Mouse (Mus musculus) neutrophil, adult 5-6 weeks (primary cell): Measurements from ENCODE around the gene Mfsd9. TPM values are rescaled to one million over a fixed set of nuclear protein-coding genes. Genes with fewer than 3 reads are reported as not detected.
"Not testable (repeated sequence)": the region's sequence is repeated elsewhere in the genome, so short reads cannot be mapped to it uniquely, and the experiment has no call there.

Experiments used
- ATAC-seq: fragments of 151-379, 151-347 bp; 2 replicates; pipeline ENCODE4 v1.8.0; 2017; ENCODE audit warnings: mild to moderate bottlenecking, moderate TSS enrichment; ENCODE audit not compliant: insufficient number of reproducible peaks, poor library complexity, low FRiP score, severe bottlenecking; ENCODE audit errors: extremely low read depth
- total RNA-seq: library from RNA; stranded (forward); fragments of 200-1000 nt; gene quantifications from 2 replicates; pipeline ENCODE4 v1.2.3, GENCODE M21; 2017

The Mfsd9 gene
- total RNA-seq, 1 experiment from 2014 or later = 3.0 TPM

DNA sequence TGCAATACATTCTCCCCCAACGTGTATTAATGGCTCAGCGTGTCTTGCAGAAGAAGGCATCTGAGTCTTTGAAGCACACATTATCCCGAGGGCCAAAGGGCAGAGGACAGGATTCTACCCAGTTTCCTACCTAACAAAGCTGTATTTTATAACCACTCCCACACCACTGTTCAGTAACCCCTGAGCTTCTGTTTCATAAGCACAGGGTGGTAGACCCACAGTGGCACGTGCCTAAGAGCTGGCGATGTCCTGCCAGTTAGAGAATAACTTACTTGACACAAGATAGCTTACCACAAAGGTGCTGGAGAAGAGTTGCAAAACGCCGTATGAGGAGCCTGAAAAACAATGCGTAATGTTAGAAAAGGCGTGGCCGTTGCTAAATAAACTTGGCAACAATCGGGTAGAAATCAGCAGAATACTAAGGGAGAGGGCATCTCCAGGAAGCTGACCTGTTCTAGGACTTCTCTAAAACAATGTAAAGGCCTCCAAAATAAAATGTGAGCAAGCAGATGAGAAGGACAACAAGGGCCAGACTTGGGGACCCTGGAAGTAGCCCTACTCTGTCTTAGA lies 4.5 kb downstream of the Mfsd9 start:
- no peak for ATAC-seq

- ATAC-seq = no peak
These were observed 6.2 kb downstream of the Mfsd9 start for GRCm38 (mm10) chr1:40784306-40784705.

GRCm38 (mm10) chr1:40783450-40783849 lies 7.0 kb downstream of the Mfsd9 start:
- ATAC-seq = no peak

GRCm38 (mm10) chr1:40776763-40777162 lies 13.7 kb downstream of the Mfsd9 start:
- no peak for ATAC-seq

GRCm38 (mm10) chr1:40776102-40776501 lies 14.4 kb downstream of the Mfsd9 start:
- ATAC-seq = no peak

- no peak for ATAC-seq
These were observed 16.4 kb downstream of the Mfsd9 start for GRCm38 (mm10) chr1:40774040-40774439.

DNA sequence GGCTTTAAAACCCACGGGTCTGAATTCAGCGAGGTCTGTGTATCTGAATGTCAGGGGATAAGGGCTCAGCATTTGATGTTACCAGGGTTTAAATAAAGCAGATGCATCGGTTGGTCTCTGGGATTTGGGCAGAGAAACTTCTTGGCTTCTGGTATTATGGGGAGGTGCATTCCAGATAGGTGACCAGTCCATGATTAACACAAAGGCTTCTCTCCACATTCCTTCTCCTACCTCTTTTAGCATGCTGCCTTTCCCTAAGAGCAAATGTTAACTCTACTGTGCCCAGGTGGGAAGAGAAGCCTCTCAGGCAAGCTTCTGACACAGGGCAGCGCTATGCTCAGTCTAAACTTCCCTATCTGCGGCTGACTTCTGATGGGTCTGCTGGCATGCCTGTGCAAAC lies 17.3 kb downstream of the Mfsd9 start:
- no peak for ATAC-seq

- ATAC-seq = no peak
These were observed 19.1 kb downstream of the Mfsd9 start for GRCm38 (mm10) chr1:40771196-40771970.

DNA sequence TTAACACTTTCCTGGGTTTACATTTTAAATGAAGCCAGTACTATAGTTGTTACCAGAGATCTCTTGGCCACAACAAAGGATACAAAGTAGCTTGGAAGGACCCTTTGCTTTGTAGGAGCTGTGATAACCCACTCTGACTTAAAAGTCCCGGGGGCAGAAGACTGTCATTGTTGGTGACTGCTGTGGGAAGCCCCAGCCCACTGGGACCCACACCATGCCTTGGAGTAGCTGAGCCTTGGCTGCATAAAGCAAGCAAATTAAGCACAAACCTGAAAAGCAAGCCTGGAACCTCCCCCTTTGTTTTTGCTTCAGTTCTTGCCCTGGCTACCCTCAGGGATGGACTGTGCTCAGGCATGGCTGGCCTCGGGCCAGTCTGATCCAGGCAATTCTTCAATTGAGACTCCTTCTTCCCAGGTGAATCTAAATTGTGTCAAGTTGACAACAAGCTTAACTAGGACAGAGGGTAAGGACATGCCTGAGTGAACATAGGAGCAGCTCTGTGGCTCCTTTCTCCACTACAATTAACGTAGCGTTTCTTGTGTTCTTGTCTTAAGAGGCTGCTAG lies 21.1 kb downstream of the Mfsd9 start:
- no peak for ATAC-seq

- ATAC-seq = no peak
These were observed 21.9 kb downstream of the Mfsd9 start for GRCm38 (mm10) chr1:40768606-40769005.

DNA sequence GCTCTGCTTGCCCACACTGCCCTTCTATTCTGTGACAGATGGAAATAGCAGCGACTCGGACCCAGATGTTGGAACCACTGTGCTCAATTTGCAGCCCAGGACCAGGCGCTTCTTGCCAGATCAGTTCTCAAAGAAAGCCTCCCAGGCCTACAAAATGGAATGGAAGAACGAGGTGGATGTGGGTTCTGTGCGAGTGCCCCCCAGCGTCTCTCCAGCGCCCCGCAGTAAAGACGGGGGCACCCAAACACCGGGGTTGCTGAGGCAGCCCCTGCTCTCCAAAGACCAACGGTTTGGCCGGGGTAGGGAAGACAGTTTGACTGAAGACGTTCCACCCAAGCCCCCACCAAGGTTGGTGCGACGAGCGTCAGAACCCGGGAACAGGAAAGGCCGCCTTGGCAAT lies 22.9 kb downstream of the Mfsd9 start:
- no peak for ATAC-seq

GRCm38 (mm10) chr1:40765521-40765920 lies 25.0 kb downstream of the Mfsd9 start:
- ATAC-seq = no peak

GRCm38 (mm10) chr1:40764701-40765275 lies 25.7 kb downstream of the Mfsd9 start:
- no peak for ATAC-seq

GRCm38 (mm10) chr1:40764042-40764441 lies 26.4 kb downstream of the Mfsd9 start:
- no peak for ATAC-seq

GRCm38 (mm10) chr1:40759751-40760445 lies 30.6 kb downstream of the Mfsd9 start:
- ATAC-seq = no peak

DNA sequence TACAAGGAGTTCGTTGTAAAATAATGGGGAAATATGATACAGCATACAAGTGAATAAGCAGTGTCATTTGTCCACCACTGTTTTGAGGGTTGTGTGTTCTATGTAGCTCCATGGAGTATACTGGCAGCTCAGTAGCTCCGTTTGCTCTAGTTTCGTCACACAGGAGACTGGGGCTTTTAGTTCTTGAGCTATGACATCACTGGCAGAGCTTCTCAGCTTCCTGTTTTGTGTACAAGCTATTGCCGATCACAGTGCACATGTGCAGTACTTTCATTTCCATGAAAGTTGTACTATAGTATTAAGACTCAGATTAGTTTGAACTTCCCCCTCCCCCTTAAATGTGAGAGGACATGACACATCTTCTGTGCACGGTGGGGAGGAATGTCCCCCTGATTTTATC lies 44.4 kb downstream of the Mfsd9 start:
- ATAC-seq = no peak

- no peak for ATAC-seq
These were observed 49.7 kb downstream of the Mfsd9 start for GRCm38 (mm10) chr1:40740739-40741138.

DNA sequence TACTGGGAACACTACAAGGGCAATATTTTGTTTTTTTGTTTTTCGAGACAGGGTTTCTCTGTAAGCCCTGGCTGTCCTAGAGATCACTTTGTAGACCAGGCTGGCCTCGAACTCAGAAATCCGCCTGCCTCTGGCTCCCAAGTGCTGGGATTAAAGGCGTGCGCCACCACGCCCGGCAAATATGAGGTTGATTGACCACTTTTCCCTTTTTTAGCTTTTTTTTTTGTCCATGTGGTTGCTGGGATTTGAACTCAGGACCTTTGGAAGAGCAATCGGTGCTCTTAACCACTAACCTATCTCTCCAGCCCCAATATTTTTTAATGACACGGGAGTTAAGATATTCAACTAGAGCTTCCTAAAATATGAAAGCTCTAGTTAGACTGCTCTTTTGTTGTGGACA lies 52.2 kb downstream of the Mfsd9 start:
- ATAC-seq = not testable (repeated sequence)

DNA sequence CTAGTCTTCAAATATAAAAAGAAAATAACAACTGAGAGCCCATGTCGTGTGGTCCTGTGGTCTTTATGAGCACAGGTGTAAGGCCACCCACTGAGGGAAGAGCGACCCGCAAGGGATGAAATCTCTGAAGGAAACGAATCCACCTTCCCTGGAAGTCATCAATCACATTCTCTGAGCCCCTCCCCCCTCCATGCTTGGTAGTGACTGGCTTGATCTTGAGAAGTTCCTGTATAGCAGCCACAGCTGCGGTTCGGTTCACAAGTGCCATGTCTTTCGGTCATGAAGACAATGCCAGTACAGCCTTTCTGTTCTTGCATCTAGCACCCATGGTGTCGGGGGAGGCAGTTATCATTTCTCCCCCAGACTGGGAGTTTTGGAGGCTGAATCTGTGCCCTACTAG lies 52.8 kb downstream of the Mfsd9 start:
- no peak for ATAC-seq

DNA sequence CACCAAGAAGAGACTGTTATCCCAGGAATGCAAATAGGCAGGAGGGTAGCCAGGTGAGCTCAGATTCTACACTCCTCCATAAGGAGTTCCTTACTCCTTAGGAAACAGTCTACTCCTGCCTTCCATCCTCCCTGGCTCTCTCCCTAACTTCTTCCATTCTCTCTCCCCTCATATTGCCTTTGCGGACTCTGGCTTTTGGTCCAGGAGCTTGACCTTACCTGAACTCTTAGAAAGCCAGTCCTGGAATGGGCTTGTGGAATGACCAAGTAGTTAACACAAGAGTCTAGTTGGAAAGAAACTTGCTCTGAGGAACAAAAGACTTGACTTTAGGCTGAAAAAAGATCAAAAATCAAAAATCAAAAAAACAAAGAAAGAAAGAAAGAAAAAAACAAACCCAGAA lies 61.9 kb downstream of the Mfsd9 start:
- ATAC-seq = no peak
